Mouse (Mus musculus): ENCODE measurements at regions not wholly inside any gene's neighbourhood (a gene's known extent, or its start where the extent isn't known, plus 50 kb on each side); places are given as distances from the start of the nearest gene placed in this dataset.
"Not testable (repeated sequence)": the region's sequence is repeated elsewhere in the genome, so short reads cannot be mapped to it uniquely, and the experiment has no call there.

- DNase-seq (ENCODE audit: low read depth), result no peak
Observed at GRCm38 (mm10) chr8:60728339-60728738, 95.7 kb downstream of the Mfap3l start.

GRCm38 (mm10) chr8:60732545-60732944 lies 99.9 kb downstream of the Mfap3l start:
- no peak for DNase-seq (ENCODE audit: low read depth)

GRCm38 (mm10) chr8:60735961-60736360 lies 103.3 kb downstream of the Mfap3l start:
- DNase-seq (ENCODE audit: low read depth), result no peak

- no peak for DNase-seq (ENCODE audit: low read depth)
Observed at GRCm38 (mm10) chr8:60736401-60736800, 103.8 kb downstream of the Mfap3l start.

- no peak for DNase-seq (ENCODE audit: low read depth)
Observed at GRCm38 (mm10) chr8:60736913-60737312, 104.3 kb downstream of the Mfap3l start.

GRCm38 (mm10) chr8:60737616-60738015 lies 105.0 kb downstream of the Mfap3l start:
- no peak for DNase-seq (ENCODE audit: low read depth)

- no peak for DNase-seq (ENCODE audit: low read depth)
Observed at GRCm38 (mm10) chr8:60745877-60746276, 113.2 kb downstream of the Mfap3l start.

GRCm38 (mm10) chr8:60746486-60746885 lies 113.9 kb downstream of the Mfap3l start:
- no peak for DNase-seq (ENCODE audit: low read depth)

- DNase-seq (ENCODE audit: low read depth), result no peak
Observed at GRCm38 (mm10) chr8:60755704-60756415, 123.2 kb downstream of the Mfap3l start.

GRCm38 (mm10) chr8:60763959-60764358 lies 126.3 kb upstream of the Hpf1 start:
- DNase-seq (ENCODE audit: low read depth), result no peak

- peak; percentile 4 for DNase-seq (ENCODE audit: low read depth)
Observed at GRCm38 (mm10) chr8:60773350-60773749, 116.9 kb upstream of the Hpf1 start.

GRCm38 (mm10) chr8:60776251-60776650 lies 114.0 kb upstream of the Hpf1 start:
- DNase-seq (ENCODE audit: low read depth), result not testable (repeated sequence)

GRCm38 (mm10) chr8:60785049-60785448 lies 105.2 kb upstream of the Hpf1 start:
- no peak for DNase-seq (ENCODE audit: low read depth)

- DNase-seq (ENCODE audit: low read depth), result no peak
Observed at GRCm38 (mm10) chr8:60790453-60790852, 99.8 kb upstream of the Hpf1 start.

GRCm38 (mm10) chr8:60792518-60792917 lies 97.7 kb upstream of the Hpf1 start:
- no peak for DNase-seq (ENCODE audit: low read depth)

- DNase-seq (ENCODE audit: low read depth), result no peak
Observed at GRCm38 (mm10) chr8:60804787-60805186, 85.4 kb upstream of the Hpf1 start.

- DNase-seq (ENCODE audit: low read depth), result no peak
Observed at GRCm38 (mm10) chr8:60806772-60807171, 83.4 kb upstream of the Hpf1 start.

- no peak for DNase-seq (ENCODE audit: low read depth)
Observed at GRCm38 (mm10) chr8:60809806-60810205, 80.4 kb upstream of the Hpf1 start.

- no peak for DNase-seq (ENCODE audit: low read depth)
Observed at GRCm38 (mm10) chr8:60810955-60811354, 79.3 kb upstream of the Hpf1 start.

GRCm38 (mm10) chr8:60825676-60826442 lies 64.4 kb upstream of the Hpf1 start:
- no peak for DNase-seq (ENCODE audit: low read depth)

GRCm38 (mm10) chr8:60827241-60827640 lies 63.0 kb upstream of the Hpf1 start:
- DNase-seq (ENCODE audit: low read depth), result no peak

GRCm38 (mm10) chr8:60829093-60829492 lies 61.1 kb upstream of the Hpf1 start:
- DNase-seq (ENCODE audit: low read depth), result no peak

- no peak for DNase-seq (ENCODE audit: low read depth)
Observed at GRCm38 (mm10) chr8:60830556-60830955, 59.7 kb upstream of the Hpf1 start.

GRCm38 (mm10) chr8:60838526-60838925 lies 51.7 kb upstream of the Hpf1 start:
- no peak for DNase-seq (ENCODE audit: low read depth)
